Mouse (Mus musculus): ENCODE measurements at regions not wholly inside any gene's neighbourhood (a gene's known extent, or its start where the extent isn't known, plus 50 kb on each side); places are given as distances from the start of the nearest gene placed in this dataset.

GRCm38 (mm10) chr1:13426328-13427067 lies 2012.6 kb downstream of the A830018L16Rik start:
- no peak for TF ChIP-seq CTCF (IDR thresholded peaks at IDR 0.05; ENCODE audit: low read depth)
- TF ChIP-seq EP300 (optimal IDR thresholded peaks at IDR 0.05): no peak

Measured in stomach, postnatal 0 days (tissue).